Comparison of ENCODE assay signal across 11 mouse cellular contexts in genomic region chr16:35564246-35564905, GRCm38 (mm10). TPM values are rescaled to one million over a fixed set of nuclear protein-coding genes. Genes with fewer than 3 reads are reported as not detected.
DNase-seq lines count a peak whose midpoint lies in the region; ATAC-seq lines count a peak whose summit lies in the region.
"Had no signal": no experiment of that assay in that cellular context is flagged by ENCODE, and none has a peak within 500 bp of the region (broad histone marks: within the 10 kb centered on the region; RNA-seq: fewer than 3 reads in every experiment).

No protein-coding gene starts in this region.

- peak overlapping the region; percentile 3; the same call in 1 of the 2 replicates for H3K4me2 ChIP-seq in heart, embryonic 13.5 days
- H3K4me2 ChIP-seq in forebrain, embryonic 13.5 days, result peak overlapping the region; percentile 43

- H3K4me1 ChIP-seq in heart, embryonic 13.5 days, result peaks cover 7% of the 10 kb centered on the region
- H3K4me1 ChIP-seq in forebrain, embryonic 13.5 days, result peaks cover 57% of the 10 kb centered on the region

- no peak overlapping the region for H3K9ac ChIP-seq in heart, embryonic 13.5 days
- H3K9ac ChIP-seq in forebrain, embryonic 13.5 days, result no peak overlapping the region

- H3K9me3 ChIP-seq in heart, embryonic 13.5 days, result no peaks in the 10 kb centered on the region
- H3K9me3 ChIP-seq in forebrain, embryonic 13.5 days (replicated peaks), result no peaks in the 10 kb centered on the region

- 57% methylated on average over 22 of the region's 22 CpGs for WGBS in heart, embryonic 13.5 days
- 37% methylated on average over 22 of the region's 22 CpGs for WGBS in forebrain, embryonic 13.5 days

- H3K4me3 ChIP-seq in heart, embryonic 13.5 days, result no peak overlapping the region
- H3K4me3 ChIP-seq in forebrain, embryonic 13.5 days, result no peak overlapping the region

- H3K27ac ChIP-seq in heart, embryonic 13.5 days (replicated peaks), result no peak overlapping the region
- peak overlapping the region; percentile 88 for H3K27ac ChIP-seq in forebrain, embryonic 13.5 days

- H3K27me3 ChIP-seq in heart, embryonic 13.5 days (replicated peaks), result peaks cover 28% of the 10 kb centered on the region
- no peaks in the 10 kb centered on the region for H3K27me3 ChIP-seq in forebrain, embryonic 13.5 days

- no peaks in the 10 kb centered on the region for H3K36me3 ChIP-seq in heart, embryonic 13.5 days
- no peaks in the 10 kb centered on the region for H3K36me3 ChIP-seq in forebrain, embryonic 13.5 days (ENCODE audit: poor library complexity, severe bottlenecking)

- ATAC-seq in heart, embryonic 13.5 days (ENCODE audit: extremely low read depth, insufficient number of reproducible peaks, low FRiP score, low TSS enrichment), result no peak
- ATAC-seq in forebrain, embryonic 13.5 days, result peak; percentile 87
- ATAC-seq in activated CD4-positive, CD25-positive, alpha-beta regulatory T cell, adult 4 months, result no peak

- DNase-seq in heart, adult 8-10 months (ENCODE audit: low spot score), result no peak
- DNase-seq in ES-CJ7 (ENCODE audit: low read depth, low spot score), result peak; percentile 63
- DNase-seq in mesoderm, embryonic 11.5 days (ENCODE audit: low read depth, low spot score), result peak; percentile 61
- no peak for DNase-seq in natural killer cell, adult 2 months (ENCODE audit: low spot score in 2 of 2)
- no peak for DNase-seq in ovary, adult 18-20 months (ENCODE audit: low spot score)
- DNase-seq: cerebellum, adult 11 months; gastrocnemius, postnatal 25 days; thymus, postnatal 36 days had no signal

RNA-seq across cellular contexts. Expression of gene Sema5b, which starts 23.4 kb away (rescaled TPM):
- polyA plus RNA-seq in heart, embryonic 13.5 days (2015; fragmentation: Nextera tagmentation; extraction: Ambion mirVana), result 1.1 and 2.0 TPM in 2 replicates
- total RNA-seq in heart, adult 8-10 months (2022), result 1 to 10 TPM; 1.6 to 3.1 (median 1.9) TPM
- polyA plus RNA-seq in forebrain, embryonic 13.5 days (2015; fragmentation: Nextera tagmentation; extraction: Ambion mirVana), result 40.8 and 41.7 TPM in 2 replicates
- polyA plus RNA-seq in activated CD4-positive, CD25-positive, alpha-beta regulatory T cell, adult 4 months (2017; shearing (Covaris generic)), result not detected

Comparison
In these comparisons a context has a peak if more than half of its experiments do, and no peak if none do; other contexts are left out.
1. DNase-seq: peak in ES-CJ7 (single experiment) and mesoderm, embryonic 11.5 days (single experiment); none in heart, adult 8-10 months (single experiment), natural killer cell, adult 2 months (0 of 2) and ovary, adult 18-20 months (single experiment).
2. RNA of gene Sema5b, which starts 23.4 kb away (polyA plus RNA-seq): 40.8 to 41.7 TPM in forebrain, embryonic 13.5 days; 1.1 to 2.0 TPM in heart, embryonic 13.5 days and not detected in activated CD4-positive, CD25-positive, alpha-beta regulatory T cell, adult 4 months; every median in the first group is over 10 times any median in the second.